Mouse (Mus musculus) midbrain, embryonic 16.5 days (tissue): ENCODE data around the gene Lrfn2. TPM values are rescaled to one million over a fixed set of nuclear protein-coding genes. Genes with fewer than 3 reads are reported as not detected.

Experiments
- ATAC-seq: fragments of 200-750 bp; cut with Nextera tagmentation; 2 replicates; pipeline ENCODE4 v1.8.0; 2017; ENCODE audit warnings: moderate TSS enrichment
- H3K27ac ChIP-seq: fragments of 300-500 bp; sonication (generic); 2 replicates; pipeline ENCODE4 v1.5.1; 2014; ENCODE audit warnings: mild to moderate bottlenecking, low read length, mixed read lengths
- H3K27me3 ChIP-seq: fragments of 300-500 bp; sonication (generic); 2 replicates; pipeline ENCODE4 v1.6.1; 2014; ENCODE audit warnings: low read depth, low read length, mixed read lengths; ENCODE audit not compliant: control insufficient read depth, insufficient read depth
- H3K36me3 ChIP-seq: fragments of 300-500 bp; sonication (generic); 2 replicates; pipeline ENCODE4 v1.6.1; 2014; ENCODE audit warnings: mild to moderate bottlenecking, low read length, moderate library complexity, mixed read lengths; ENCODE audit not compliant: control insufficient read depth, insufficient read depth
- H3K4me1 ChIP-seq: fragments of 300-500 bp; sonication (generic); 2 replicates; pipeline ENCODE4 v1.6.1; 2014; ENCODE audit warnings: mild to moderate bottlenecking, low read length, mixed read lengths; ENCODE audit not compliant: control insufficient read depth, insufficient read depth
- H3K4me2 ChIP-seq: fragments of 300-500 bp; sonication (generic); 2 replicates; pipeline ENCODE4 v1.6.1; 2014; ENCODE audit warnings: mild to moderate bottlenecking, low read length, mixed read lengths
- H3K4me3 ChIP-seq: fragments of 300-500 bp; sonication (generic); 2 replicates; pipeline ENCODE4 v1.5.1; 2014; ENCODE audit warnings: low read depth, mild to moderate bottlenecking, low read length, moderate library complexity, mixed read lengths
- H3K9ac ChIP-seq: fragments of 300-500 bp; sonication (generic); 2 replicates; pipeline ENCODE4 v1.6.1; 2014; ENCODE audit warnings: low read depth, low read length, mixed read lengths
- H3K9me3 ChIP-seq: fragments of 300-500 bp; sonication (generic); replicated peaks from 2 replicates; pipeline ENCODE4 v1.6.1; 2014; ENCODE audit warnings: mild to moderate bottlenecking, low read length, mixed read lengths; ENCODE audit not compliant: control insufficient read depth, poor library complexity, severe bottlenecking
- WGBS: fragments of 180-500 bp; shearing (Covaris S2); extraction: QIAGEN DNeasy Blood & Tissue Kit; methylation state at CpG from one replicate; pipeline ENCODE4 v1.1.7; 2014; 5-methylcytosine and 5-hydroxymethylcytosine counted together
- microRNA-seq: library from miRNA; unstranded; fragments of <30 nt; microRNA quantifications from one replicate; pipeline ENCODE4, GENCODE M21; 2017
- polyA plus RNA-seq: library from polyadenylated mRNA; unstranded; fragments of >200 nt; fragmentation: Nextera tagmentation; extraction: Ambion mirVana; gene quantifications from 2 replicates; pipeline ENCODE4 v1.2.1, GENCODE M21; 2015

The Lrfn2 gene
- polyA plus RNA-seq, 1 experiment from 2014 or later = 14.7 TPM

DNA sequence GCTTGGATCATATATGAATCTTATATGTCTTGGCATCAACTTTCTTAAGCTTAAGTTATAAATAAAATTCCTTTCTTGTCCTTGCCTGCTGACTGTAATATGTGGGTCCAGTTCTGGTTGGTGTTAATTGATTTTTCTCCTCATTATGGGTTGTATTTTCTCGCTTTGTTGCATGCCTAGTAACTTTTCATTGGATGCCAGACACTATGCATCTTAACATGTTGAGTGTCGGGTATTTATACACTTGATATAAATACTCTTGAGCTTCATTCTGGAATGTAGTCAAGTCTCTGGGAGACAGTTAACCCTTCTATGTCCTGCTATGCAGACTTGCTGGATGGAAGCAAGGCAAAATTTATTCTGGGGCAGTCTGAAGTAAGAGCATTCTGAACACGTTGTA lies 192.5 kb downstream of the Lrfn2 start:
- 78% methylated on average over 3 of the region's 3 CpGs for whole genome bisulfite sequencing
- H3K9ac ChIP-seq = no peak overlapping the region
- ATAC-seq = no peak
- H3K36me3 ChIP-seq = no peaks in the 10 kb centered on the region
- no peak overlapping the region for H3K27ac ChIP-seq
- H3K27me3 ChIP-seq = no peaks in the 10 kb centered on the region
- no peaks in the 10 kb centered on the region for H3K9me3 ChIP-seq
- H3K4me3 ChIP-seq = no peak overlapping the region
- H3K4me1 ChIP-seq = no peaks in the 10 kb centered on the region
- no peak overlapping the region for H3K4me2 ChIP-seq

Small RNA genes within 50 kb of the gene (microRNA-seq; reads per million reads assigned to microRNA genes)
- gene Gm44304 = not detected
